Mouse (Mus musculus): Measurements from ENCODE around the gene Gm20518. TPM values are rescaled to one million over a fixed set of nuclear protein-coding genes. Genes with fewer than 3 reads are reported as not detected.

The Gm20518 gene
- polyA plus RNA-seq, 1 experiment = 1.9 TPM

DNA sequence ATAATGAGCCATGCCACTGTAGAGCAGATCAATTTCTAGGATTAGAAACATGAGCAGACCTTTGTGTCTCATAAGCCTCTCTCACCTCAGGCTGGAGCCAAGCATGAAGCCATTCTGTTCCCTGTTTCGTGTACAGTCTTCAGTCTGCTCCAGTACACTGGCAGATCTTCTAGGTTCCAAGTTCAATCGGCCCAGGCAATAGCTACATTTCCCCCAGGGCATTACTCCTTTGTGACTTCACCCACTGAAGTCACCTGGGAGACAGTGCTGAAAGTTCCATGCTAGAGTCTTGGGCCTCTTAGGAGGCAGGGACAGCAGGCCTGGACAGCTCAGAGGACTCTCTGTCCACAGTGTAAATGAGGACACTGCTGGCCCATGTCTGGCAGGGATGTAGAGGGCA lies 2.5 kb upstream of the Gm20518 start, which contains the start of gene Tssk1:
TSS of gene Tssk1 (plus strand) at position 301 of the 400 bp plus-strand sequence.
- Histone ChIP-seq H3K36me3 (ENCODE audit: control insufficient read depth, insufficient read depth, low read length) (peaks cover 3% of the 10 kb centered on the region; the same call in 1 of the 2 replicates), H3K4me3 (ENCODE audit: low read depth, low read length) (no peak within 1 kb of the TSS), H3K27ac (ENCODE audit: insufficient read depth, low read depth, low read length) (no peak within 1 kb of the TSS), H3K27me3 (ENCODE audit: control insufficient read depth, insufficient read depth, low read length) (no peaks in the 10 kb centered on the region), H3K4me1 (ENCODE audit: control insufficient read depth, insufficient read depth, insufficient read length, low read length) (peaks cover 17% of the 10 kb centered on the region; the same call in 1 of the 2 replicates)
- no peak for TF ChIP-seq CTCF (IDR thresholded peaks at IDR 0.05; ENCODE audit: extremely low read depth, insufficient read length, insufficient replicate concordance, low read depth, low read length)
- TF ChIP-seq POLR2A (IDR thresholded peaks at IDR 0.05; ENCODE audit: low read depth, low read length) = no peak
- WGBS = 71% methylated on average over 2 of the region's 2 CpGs

DNA sequence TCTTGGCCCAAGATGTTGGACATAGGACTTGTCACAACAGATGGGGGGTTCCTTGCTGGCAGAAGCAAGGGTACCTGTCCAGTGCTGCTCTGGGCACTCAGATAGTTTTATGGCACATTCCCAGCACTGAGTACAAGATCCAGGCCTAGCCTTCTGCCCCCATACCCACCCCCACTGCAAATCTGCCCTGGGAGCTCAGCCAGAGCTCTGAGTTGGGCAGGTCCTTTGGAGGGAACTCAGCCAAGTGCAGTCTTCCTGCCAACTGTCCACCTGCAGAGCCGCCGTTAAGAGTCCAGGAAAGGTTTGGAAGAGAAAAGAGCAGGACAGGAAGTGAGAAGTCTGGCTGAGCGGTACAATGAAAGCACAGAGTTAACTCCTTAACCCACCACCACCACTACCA lies 1.1 kb upstream of the Gm20518 start:
- Histone ChIP-seq H3K27me3 (ENCODE audit: control insufficient read depth, insufficient read depth, low read length) (no peaks in the 10 kb centered on the region), H3K4me1 (ENCODE audit: control insufficient read depth, insufficient read depth, insufficient read length, low read length) (peaks cover 17% of the 10 kb centered on the region; the same call in 1 of the 2 replicates), H3K36me3 (ENCODE audit: control insufficient read depth, insufficient read depth, low read length) (no peaks in the 10 kb centered on the region), H3K27ac (ENCODE audit: insufficient read depth, low read depth, low read length) (0 out of 2 replicates have a peak overlapping the region, but pooled peaks have one; percentile 17), H3K4me3 (ENCODE audit: low read depth, low read length) (no peak overlapping the region)
- 8% methylated on average over 3 of the region's 3 CpGs for WGBS
- no peak for TF ChIP-seq CTCF (IDR thresholded peaks at IDR 0.05; ENCODE audit: extremely low read depth, insufficient read length, insufficient replicate concordance, low read depth, low read length)
- no peak for TF ChIP-seq POLR2A (IDR thresholded peaks at IDR 0.05; ENCODE audit: low read depth, low read length)

DNA sequence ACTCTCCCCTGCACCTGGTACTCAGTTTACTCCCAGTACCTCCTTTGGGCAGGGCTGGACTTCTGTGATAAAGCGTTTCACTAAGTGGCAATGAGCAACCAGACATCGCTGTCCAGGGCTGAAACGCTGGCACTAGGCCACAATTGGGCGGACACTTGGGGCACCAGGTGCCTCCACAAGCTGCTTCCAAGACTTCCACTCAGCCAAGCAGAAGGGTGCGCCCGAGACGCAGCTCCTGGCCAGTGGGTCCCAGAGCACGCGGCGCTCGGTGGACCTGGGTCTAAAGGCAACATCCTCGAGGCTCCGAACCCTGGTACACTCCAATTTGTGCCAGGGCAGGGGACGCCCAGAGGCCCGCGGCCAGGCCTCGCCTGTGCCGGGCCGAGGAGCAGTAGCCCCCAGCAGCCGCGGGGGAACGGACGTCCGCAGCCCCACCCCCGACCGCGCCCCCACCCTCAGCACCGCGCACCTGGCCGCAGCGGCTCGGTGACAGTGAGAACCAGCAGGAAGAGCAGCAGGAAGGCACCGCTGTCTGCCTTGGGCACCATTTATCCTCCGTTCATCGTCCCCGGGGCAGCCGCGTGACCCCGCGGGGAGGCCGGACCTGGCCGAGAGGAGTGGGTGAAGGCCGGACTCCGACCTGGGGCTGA lies 429 bp downstream of the Gm20518 start:
- H3K27me3 ChIP-seq (ENCODE audit: control insufficient read depth, insufficient read depth, low read length) = no peaks in the 10 kb centered on the region
- H3K36me3 ChIP-seq (ENCODE audit: control insufficient read depth, insufficient read depth, low read length) = no peaks in the 10 kb centered on the region
- no peak; the same call in 1 of the 2 replicates for TF ChIP-seq POLR2A (IDR thresholded peaks at IDR 0.05; ENCODE audit: low read depth, low read length)
- no peak for TF ChIP-seq CTCF (IDR thresholded peaks at IDR 0.05; ENCODE audit: extremely low read depth, insufficient read length, insufficient replicate concordance, low read depth, low read length)
- WGBS = under 1% methylated on average over 44 of the region's 44 CpGs
- peak overlapping the region; percentile 81 for H3K27ac ChIP-seq (ENCODE audit: insufficient read depth, low read depth, low read length)
- H3K4me1 ChIP-seq (ENCODE audit: control insufficient read depth, insufficient read depth, insufficient read length, low read length) = peaks cover 17% of the 10 kb centered on the region; the same call in 1 of the 2 replicates
- H3K4me3 ChIP-seq (ENCODE audit: low read depth, low read length) = peak overlapping the region; percentile 89

DNA sequence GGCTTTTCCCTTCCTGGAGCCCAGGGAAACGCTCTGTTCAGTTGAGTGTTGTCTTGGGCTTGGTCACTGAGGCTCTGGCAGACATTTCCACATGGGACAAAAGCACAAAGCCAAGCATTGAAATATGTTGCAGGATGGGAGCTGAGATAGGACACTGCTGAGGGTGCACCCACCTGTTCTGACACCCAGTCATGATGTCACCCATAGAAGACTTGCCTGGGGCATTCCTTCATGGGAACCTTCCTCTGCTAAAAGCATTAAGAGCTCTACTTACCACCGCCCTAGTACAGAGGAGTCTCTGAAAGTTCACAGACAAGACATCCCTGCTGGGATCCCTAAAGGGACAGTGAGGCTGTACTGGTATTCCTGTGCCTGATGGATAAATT lies 1.1 kb downstream of the Gm20518 start:
- 11% methylated on average over 2 of the region's 2 CpGs for WGBS
- H3K4me3 ChIP-seq (ENCODE audit: low read depth, low read length) = peak overlapping the region; percentile 89; the same call in 1 of the 2 replicates
- TF ChIP-seq CTCF (IDR thresholded peaks at IDR 0.05; ENCODE audit: extremely low read depth, insufficient read length, insufficient replicate concordance, low read depth, low read length) = no peak
- TF ChIP-seq POLR2A (IDR thresholded peaks at IDR 0.05; ENCODE audit: low read depth, low read length) = no peak

DNA sequence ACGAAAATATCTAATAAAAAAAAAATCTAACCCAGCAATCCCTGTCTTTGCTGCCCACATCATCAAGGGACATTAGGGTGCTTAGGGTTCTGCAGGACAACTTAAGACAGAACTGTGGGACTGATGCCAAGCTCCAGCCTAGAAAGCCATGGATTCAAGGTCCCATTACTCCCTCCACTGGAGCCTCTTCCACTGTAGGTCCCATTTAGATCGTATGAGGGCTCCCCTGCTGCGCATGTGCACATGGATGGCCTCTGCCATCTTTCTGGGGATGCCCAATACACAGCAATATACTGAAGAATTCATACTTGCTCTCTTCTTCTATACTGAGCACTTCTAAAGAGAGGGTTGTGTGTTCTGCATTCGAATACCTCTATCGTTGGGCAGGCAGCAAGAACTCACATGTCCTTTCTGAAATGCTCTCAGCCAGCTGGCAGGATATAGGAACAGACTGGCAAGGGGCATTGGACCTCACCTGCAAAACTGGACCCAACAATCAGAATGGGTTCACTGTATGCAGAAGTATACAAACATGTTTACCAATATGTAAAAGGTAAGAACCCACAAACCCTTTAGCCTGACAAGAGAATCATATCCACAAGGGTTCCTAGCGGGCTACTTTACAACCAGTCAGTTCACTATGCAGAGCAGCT lies 1.7 kb downstream of the Gm20518 start:
- Histone ChIP-seq H3K36me3 (ENCODE audit: control insufficient read depth, insufficient read depth, low read length) (peaks cover 2% of the 10 kb centered on the region; the same call in 1 of the 2 replicates), H3K4me3 (ENCODE audit: low read depth, low read length) (no peak overlapping the region), H3K27me3 (ENCODE audit: control insufficient read depth, insufficient read depth, low read length) (no peaks in the 10 kb centered on the region), H3K4me1 (ENCODE audit: control insufficient read depth, insufficient read depth, insufficient read length, low read length) (peaks cover 17% of the 10 kb centered on the region; the same call in 1 of the 2 replicates), H3K27ac (ENCODE audit: insufficient read depth, low read depth, low read length) (no peak overlapping the region)
- 56% methylated on average over 6 of the region's 6 CpGs for WGBS
- TF ChIP-seq CTCF (IDR thresholded peaks at IDR 0.05; ENCODE audit: extremely low read depth, insufficient read length, insufficient replicate concordance, low read depth, low read length) (no peak), POLR2A (IDR thresholded peaks at IDR 0.05; ENCODE audit: low read depth, low read length) (no peak)

More for the DNA sequence above, 1.1 kb downstream of the Gm20518 start:
- Histone ChIP-seq H3K27ac (ENCODE audit: insufficient read depth, low read depth, low read length) (peak overlapping the region; percentile 81; the same call in 1 of the 2 replicates), H3K27me3 (ENCODE audit: control insufficient read depth, insufficient read depth, low read length) (no peaks in the 10 kb centered on the region), H3K36me3 (ENCODE audit: control insufficient read depth, insufficient read depth, low read length) (no peaks in the 10 kb centered on the region), H3K4me1 (ENCODE audit: control insufficient read depth, insufficient read depth, insufficient read length, low read length) (peaks cover 17% of the 10 kb centered on the region; the same call in 1 of the 2 replicates)

DNA sequence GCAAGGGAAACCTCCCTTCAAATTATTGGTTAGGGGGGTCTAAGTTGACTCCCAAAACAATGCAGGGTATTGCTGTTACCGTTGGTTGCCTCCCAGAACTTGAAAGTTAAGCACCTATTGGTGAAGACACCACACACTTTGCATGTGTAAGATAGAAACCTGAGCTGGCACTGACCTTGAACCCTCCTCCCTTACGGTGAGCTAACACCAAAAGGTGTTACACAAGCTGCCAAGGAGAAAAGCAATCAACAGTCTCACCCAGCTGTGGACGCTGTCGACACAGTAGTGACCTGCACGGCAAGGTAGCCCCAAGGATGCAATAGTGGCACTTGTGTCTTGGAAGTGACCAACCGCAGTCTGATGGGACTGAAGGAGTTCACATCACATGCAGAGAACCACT lies 7.4 kb downstream of the Gm20518 start:
- 54% methylated on average over 6 of the region's 6 CpGs for WGBS
- no peak overlapping the region for H3K4me3 ChIP-seq (ENCODE audit: low read depth, low read length)
- no peaks in the 10 kb centered on the region for H3K27me3 ChIP-seq (ENCODE audit: control insufficient read depth, insufficient read depth, low read length)
- H3K4me1 ChIP-seq (ENCODE audit: control insufficient read depth, insufficient read depth, insufficient read length, low read length) = peaks cover 3% of the 10 kb centered on the region; the same call in 1 of the 2 replicates
- no peak overlapping the region for H3K27ac ChIP-seq (ENCODE audit: insufficient read depth, low read depth, low read length)
- no peak for TF ChIP-seq CTCF (IDR thresholded peaks at IDR 0.05; ENCODE audit: extremely low read depth, insufficient read length, insufficient replicate concordance, low read depth, low read length)
- H3K36me3 ChIP-seq (ENCODE audit: control insufficient read depth, insufficient read depth, low read length) = peaks cover 3% of the 10 kb centered on the region; the same call in 1 of the 2 replicates

DNA sequence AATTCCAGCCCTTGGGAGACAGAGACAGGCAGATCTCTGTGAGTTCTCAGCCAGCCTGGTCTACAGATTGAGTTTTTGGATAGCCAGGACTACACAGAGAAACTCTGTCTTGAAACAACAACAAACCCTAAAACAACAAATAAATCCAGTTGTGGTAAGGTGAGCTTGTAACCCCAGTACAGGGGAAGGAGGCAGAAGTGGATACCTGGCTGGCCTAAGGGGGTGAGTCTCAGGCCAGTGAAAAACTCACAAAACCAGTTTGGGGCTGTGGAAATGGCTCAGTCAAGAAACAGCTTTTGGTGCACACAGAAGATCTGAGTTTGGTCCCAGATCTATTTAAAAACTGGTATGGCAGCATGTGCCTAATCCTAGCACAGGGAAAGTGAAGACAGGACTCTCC lies 9.3 kb downstream of the Gm20518 start:
- Histone ChIP-seq H3K4me3 (ENCODE audit: low read depth, low read length) (no peak overlapping the region), H3K36me3 (ENCODE audit: control insufficient read depth, insufficient read depth, low read length) (peaks cover 4% of the 10 kb centered on the region; the same call in 1 of the 2 replicates), H3K4me1 (ENCODE audit: control insufficient read depth, insufficient read depth, insufficient read length, low read length) (peaks cover 3% of the 10 kb centered on the region; the same call in 1 of the 2 replicates), H3K27me3 (ENCODE audit: control insufficient read depth, insufficient read depth, low read length) (no peaks in the 10 kb centered on the region), H3K27ac (ENCODE audit: insufficient read depth, low read depth, low read length) (no peak overlapping the region)
- TF ChIP-seq CTCF (IDR thresholded peaks at IDR 0.05; ENCODE audit: extremely low read depth, insufficient read length, insufficient replicate concordance, low read depth, low read length) (no peak), POLR2A (IDR thresholded peaks at IDR 0.05; ENCODE audit: low read depth, low read length) (no peak)
